Mouse (Mus musculus): ENCODE data around the gene B3galt4.
"Not testable (repeated sequence)": the region's sequence is repeated elsewhere in the genome, so short reads cannot be mapped to it uniquely, and the experiment has no call there.

DNA sequence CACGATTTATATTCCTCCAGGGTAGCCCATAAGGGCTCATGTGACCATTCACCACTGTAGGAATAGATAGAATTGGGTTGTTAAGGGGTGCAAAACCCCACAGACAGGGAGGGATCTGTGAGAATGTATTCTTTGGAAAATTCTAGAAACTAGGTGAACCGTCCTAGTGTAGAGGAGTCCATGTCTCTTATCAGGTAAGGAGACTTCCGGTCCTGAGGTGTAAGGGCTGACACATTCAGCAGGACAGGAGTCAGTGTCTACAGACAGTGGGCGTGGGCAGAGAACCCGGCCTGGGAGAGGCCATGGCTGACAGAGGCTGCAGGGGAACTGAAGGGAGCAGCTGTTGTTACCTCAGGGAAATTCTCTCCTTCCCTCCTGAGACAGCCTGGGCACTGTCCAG, 47.4 kb upstream of the B3galt4 start:
- not testable (repeated sequence) for TF ChIP-seq CTCF (IDR thresholded peaks at IDR 0.05; ENCODE audit: insufficient read depth, low read length); POLR2A (IDR thresholded peaks at IDR 0.05; ENCODE audit: borderline replicate concordance, extremely low read depth, low read depth, low read length)
